Mouse (Mus musculus): ENCODE measurements at regions not wholly inside any gene's neighbourhood (a gene's known extent, or its start where the extent isn't known, plus 50 kb on each side); places are given as distances from the start of the nearest gene placed in this dataset.

DNA sequence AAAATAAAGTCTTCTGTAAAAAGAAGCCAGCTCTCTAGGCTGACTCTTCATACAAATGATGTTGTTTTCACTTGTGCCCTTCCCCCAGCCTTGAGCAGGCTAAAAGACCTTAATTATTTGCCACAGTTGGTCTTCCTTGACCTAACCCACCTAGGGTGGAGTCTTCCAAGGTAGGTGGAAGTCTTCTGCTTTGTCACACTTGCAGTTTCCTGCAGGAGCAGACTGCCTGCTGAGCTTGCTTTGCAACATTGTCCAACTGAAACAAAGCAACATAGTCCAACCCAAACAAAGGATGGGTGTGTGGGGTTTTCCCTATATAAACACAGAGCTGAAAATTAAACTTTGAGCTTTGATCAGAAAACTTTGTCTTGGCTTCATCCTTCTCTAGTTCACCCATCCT, 53.0 kb upstream of the Ppfia2 start:
- DNase-seq (ENCODE audit: low spot score in 2 of 2) = no peak

Data from layer of hippocampus, adult 18-20 months (tissue).